Mouse (Mus musculus): ENCODE measurements at regions not wholly inside any gene's neighbourhood (a gene's known extent, or its start where the extent isn't known, plus 50 kb on each side); places are given as distances from the start of the nearest gene placed in this dataset.
A peak's percentile ranks its signal among the peaks of the same experiment; 100 is the strongest.

DNA sequence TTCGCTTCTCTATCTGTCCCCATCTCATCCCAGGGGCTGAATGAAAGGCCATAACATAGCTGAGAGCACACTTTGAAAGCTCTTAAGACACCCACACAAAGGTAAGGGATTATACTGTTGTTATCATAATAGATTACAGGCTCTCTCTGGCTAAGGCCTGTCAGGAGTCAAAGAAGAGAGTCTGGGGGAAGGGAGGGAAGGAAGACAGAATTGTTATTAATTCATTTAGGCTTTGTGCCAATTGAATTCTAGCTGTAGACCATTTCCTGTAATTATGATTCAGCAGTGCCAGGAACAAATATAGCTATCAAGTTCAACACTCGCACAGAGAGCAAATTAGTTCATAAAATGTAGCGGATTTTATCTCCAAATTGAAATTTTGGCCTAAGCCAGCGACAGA lies 369.3 kb upstream of the Gm10306 start:
- no peak for DNase-seq (ENCODE audit: low spot score)

DNA sequence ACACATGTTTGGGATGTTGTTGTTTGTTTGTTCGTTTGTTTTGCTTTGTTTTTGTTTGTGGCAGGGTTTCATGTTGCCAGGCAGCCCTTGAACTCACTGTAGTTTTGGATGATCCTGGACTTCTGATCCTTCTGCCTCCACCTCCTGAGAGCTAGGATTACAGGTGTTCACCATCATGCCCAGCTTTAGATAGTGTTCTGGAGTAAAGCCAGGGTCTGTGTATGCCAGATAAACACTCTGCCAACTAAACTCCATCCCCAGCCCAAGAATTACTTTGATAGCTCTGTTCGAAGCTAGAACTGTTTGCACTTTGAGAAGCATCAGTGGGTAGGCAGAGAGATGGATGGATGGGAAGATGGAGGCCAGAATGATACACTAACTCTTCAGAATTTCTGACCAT lies 368.0 kb upstream of the Gm10306 start:
- DNase-seq (ENCODE audit: low spot score), result no peak

DNA sequence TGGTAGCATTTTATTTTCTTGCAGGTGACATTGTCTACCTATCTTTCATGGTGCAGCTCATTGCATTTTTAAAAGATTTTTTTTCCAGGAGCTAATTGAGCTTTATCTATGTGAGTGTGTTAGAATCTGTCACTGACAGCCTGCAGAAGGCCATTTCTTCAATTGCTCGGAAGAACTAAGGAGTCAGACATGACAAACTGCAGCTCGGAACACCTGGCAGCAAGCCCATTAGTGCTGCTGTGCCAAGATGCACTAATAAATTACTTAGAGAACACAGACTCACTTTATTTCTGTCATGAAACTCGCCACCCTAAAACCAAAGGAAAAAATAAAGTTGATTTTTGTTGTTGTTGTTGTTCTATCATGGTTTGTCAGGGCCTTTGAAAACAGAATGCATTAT lies 367.5 kb upstream of the Gm10306 start:
- DNase-seq (ENCODE audit: low spot score), result peak; percentile 64

DNA sequence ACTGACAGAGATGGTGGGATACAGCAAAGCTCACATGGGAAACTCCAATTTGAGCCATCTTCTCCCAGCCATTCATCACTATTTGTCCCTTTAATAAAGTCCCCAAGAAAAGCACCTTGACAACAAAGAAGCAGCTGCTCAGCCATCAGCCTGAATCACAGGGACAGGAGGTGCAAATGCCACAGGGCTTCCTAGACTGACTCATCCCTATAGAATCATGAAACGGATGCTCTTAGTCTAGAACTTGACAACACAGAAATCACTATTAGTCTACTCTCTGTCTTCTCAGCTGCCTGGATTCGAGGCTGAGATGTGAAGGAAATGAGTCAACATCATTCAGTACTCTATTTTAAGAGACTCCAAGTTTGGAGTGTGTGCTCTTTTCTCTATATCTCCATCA lies 365.4 kb upstream of the Gm10306 start:
- DNase-seq (ENCODE audit: low spot score), result no peak

DNA sequence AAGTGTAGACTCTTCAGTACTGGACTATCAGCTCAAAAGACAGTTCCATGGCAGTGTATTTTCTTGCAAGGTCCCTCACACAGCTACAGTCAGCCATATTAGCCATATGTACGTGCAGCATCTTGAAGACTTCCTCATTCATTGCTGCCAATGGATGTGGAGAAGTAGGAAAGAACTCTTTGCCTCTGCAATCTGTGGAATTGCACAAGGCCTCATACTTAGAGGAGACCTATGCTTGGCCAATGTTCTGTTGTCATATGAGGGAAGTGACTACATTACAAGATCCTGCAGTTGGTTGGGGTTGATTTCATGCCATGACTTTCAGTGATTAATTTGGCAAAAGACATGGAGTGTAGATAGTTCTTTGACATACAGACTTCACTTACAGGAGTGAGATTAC lies 340.1 kb upstream of the Gm10306 start:
- DNase-seq (ENCODE audit: low spot score), result no peak

DNA sequence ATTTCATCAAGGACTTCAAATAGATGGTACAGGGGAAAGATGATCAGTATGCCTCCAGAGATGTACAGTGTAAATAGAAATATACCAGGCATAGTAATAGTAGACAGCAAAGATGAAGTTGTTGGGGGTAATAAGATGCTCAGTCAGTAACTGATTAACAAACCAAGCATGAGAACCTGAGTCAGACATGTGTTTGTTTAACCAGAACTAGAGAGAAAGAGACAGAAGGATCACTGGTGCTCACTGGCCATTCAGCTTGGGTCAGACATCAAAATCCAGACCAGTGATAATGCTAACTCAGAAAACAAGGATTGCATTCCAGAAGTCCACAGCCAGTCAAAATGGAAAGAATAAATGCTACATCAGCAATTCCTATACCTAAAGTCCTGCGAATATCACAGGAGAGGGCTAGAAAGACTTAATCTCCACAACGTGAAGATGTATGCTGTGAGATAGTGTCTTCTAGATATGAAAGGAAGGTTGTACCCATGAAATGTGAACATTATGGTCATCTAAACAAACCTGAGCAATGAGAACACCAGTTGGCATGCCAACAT lies 320.6 kb upstream of the Gm10306 start:
- no peak for DNase-seq (ENCODE audit: low spot score)

DNA sequence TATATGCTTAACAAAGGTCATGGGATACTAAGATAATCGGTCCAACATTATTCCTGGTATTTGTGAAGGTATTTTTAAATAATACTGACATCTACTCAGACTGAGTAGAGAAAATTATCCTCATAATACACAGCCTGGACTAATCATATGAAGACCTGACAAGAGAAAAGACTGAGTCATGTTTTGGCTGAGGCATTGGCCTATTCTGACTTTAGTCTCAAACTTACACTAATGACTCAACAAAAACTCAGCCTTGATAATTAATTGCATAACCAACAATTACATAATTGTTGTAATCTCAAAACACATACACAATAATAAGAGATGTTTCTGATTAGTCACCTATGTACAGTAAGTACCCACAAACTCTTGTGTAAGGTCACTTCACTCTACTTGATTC lies 300.3 kb upstream of the Gm10306 start:
- no peak for DNase-seq (ENCODE audit: low spot score)

DNA sequence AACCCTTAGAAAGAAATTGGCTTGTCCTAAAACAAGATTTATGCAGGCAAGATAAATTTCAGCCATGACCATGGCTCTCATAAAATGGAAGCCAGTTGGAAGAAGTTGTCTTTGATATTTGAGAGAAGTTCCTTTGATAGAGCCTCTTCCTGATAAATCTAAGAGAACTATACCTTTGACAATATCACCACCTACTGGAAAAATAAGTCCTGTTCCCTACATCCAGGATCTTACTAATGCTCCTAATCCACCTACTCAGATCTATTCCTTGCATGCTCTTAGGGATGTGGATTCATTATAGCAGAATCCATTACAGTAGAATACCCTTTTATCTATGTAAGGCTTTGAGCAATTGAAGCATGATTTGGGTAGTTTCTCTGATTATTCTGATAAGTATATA lies 295.2 kb upstream of the Gm10306 start:
- no peak for DNase-seq (ENCODE audit: low spot score)

DNA sequence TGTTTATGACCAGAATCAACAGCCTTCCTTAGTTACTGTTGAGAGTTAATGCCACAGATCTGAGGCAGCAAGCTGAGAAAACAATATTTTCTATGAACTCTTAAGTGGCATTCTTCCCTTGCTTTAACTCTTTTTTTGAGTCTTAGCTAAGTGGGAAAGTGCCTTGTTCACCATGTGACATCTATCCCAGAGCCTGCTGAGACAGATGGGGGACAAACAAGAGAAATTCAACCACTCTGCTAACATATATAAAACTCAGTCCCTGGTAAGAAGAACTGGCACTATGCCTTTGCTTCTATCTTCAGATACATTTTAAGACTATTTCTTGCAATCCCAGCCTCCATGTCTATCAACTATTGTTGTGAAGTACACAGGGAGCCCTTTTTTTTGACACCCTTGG lies 274.6 kb upstream of the Gm10306 start:
- DNase-seq (ENCODE audit: low spot score), result no peak

DNA sequence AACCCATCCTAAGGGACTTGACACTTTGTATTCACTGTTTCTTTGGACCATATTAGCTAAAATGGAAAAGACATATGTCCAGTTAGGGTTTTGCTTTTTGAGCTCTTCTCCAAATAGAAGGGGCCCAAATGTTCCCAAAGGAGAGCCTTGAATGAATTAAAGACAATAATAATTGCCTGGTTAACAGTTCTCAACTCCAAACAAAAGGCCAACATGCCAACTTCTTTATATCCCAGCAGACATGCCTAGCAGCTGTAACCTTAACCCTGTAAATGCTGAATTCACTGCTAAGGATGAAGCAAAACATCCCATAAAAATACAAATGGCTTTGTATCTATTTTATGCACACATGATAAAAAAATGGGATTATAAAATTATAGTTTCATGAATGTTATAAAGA lies 264.2 kb upstream of the Gm10306 start:
- no peak for DNase-seq (ENCODE audit: low spot score)

DNA sequence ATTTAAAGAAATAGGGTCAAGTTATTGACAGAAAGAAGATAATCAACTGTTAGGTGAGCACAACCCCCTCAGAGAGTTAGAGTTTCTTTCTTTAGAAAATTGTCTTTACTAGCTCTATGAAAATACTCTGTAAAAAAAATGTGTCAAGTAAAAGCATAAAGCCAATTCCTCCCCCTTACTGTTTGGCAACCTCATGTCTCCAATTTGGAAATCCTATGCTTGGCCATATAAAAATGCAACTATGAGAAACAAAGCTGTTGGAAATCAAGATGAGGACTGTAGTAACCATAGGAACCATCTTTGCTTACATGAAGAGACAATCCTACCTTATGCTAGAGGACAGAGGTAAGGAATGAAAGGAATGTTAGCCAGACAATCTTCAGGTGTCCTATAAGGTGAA lies 239.0 kb upstream of the Gm10306 start:
- no peak for DNase-seq (ENCODE audit: low spot score)

DNA sequence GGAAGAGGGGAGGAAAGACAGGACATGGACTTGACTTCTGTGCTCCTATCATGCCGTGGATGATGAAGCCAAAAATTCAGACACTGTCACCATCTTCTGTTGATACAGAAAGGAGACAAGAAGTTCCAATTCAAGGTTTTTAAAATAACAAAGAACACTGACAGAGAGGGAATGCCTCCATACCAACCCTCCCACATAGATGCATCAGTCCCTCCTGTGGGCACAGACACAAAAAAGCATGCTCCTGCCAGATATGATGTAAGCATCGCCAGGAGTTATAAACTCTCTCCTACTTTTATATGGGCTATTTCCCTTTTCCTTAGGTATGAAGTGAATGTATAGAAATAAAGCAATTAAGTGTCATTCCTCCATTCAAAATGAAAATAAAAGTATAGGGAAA lies 229.6 kb upstream of the Gm10306 start:
- no peak for DNase-seq (ENCODE audit: low spot score)

DNA sequence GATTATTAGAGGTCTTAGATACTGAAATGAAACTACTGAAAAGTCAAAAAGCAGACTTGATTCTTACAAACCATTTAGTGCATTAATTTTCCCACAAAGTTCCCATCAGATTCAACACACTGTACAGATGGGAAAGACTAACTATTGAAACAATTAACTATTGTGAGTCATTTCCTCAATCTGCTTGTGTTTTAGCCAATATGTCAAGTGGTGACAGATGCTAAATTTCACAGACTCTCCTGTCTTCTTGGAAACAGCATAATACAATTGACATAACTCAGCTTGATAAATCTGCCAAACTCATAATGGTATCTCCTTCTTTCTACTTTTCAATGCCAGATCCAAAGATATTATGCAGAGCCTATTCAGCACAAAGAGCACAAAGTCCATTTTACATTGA lies 213.0 kb upstream of the Gm10306 start:
- no peak for DNase-seq (ENCODE audit: low spot score)

DNA sequence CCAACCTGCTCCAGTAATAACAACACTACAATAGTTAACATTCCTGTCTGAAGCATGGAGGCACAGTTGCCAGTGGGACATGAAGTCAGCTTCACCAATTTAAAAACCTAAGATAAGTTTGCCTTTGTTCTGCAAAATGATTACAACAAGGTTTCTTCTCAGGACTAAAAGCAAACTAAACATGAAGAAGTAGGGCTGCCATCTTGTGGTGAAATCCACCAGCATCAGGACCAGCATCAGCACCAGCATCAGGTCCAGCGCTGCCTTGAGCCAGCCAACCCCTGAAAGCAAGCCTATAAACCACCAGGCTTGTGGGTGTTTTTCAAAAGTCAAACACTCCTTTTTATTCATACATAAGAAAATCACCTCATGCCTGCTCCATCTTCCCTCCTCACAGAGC lies 207.1 kb upstream of the Gm10306 start:
- DNase-seq (ENCODE audit: low spot score), result no peak

DNA sequence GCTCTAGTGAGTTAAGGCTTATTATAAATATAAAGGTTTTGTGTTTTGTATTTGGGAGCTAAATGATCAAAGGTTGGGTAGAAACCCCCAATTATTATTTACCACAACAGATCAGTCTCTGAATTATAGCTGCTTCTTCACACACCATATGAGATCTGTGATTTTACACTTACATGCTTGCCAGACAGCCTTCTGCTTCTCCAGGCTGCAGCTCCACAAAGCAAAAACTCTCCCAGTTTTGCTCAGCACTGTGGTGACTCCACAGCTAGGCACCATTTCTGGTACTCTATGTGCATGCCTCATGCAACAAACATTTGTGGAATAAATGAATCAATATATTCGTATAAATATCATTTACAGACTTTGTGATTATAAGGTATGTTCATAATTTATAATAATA lies 199.4 kb upstream of the Gm10306 start:
- DNase-seq (ENCODE audit: low spot score), result no peak

DNA sequence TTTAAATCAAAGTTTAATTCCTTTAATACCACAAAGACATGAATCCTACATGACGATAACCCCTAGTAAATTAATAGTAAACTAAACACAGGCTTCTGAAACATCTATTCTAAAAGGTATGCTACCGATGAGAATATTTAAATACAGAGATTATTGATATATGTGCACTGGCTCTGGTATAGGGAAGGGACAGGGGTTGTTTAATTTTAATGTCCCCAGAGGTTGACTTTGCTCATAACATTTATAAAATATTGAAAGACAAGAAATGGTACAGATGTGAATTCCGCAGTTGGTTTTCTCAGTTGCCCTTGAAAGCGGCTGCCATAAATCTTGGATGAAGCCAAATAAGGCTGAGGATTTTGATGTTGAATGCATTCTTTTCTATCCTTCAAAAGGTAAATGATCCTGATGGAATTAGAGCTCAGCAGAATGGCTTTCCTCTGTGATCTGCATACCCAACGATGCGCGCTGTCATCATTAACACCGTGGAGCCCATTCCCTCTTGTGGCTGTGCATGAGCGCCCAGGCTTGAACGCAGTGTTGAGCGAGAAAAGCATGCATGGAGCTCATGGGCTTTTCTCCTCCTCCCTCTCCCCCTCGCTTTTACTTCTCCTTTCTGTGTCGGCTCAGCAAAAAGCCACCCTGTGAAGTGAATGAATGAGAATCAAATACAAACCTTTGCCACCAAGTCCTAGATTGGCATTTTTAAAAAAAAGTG lies 195.4 kb upstream of the Gm10306 start:
- no peak for DNase-seq (ENCODE audit: low spot score)

DNA sequence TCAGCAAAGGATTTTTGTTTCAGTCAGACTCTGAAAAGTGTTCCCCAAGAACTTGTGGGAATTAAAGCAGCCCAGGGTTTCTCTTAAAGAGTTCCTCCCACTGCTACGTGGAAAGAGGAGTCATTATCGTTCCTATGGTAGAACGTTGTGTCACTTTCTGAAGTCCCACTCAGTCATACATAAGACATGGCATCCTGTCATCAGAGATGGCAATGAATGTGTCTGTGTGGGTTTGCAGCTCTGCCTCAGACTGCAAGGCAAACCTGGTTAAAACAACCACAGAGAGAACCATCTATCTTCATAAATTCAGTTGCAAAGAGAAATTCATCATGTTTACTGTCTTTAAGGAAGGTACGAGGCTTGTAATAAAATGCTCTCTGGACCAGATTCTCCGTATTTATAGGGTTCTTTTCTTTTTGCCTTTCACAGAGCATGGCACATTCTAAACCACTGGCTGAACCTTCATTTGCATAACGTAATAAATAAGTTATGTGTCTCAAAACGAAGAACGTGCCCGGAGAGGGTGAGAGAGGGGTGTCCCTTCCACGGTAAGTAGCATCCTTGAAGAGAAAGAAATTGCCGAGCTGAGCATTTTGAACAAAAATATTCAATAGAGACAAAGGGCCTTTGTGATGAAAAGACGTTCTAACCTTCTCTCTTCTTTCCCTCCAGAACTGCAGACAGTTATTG lies 194.7 kb upstream of the Gm10306 start:
- DNase-seq (ENCODE audit: low spot score), result no peak

DNA sequence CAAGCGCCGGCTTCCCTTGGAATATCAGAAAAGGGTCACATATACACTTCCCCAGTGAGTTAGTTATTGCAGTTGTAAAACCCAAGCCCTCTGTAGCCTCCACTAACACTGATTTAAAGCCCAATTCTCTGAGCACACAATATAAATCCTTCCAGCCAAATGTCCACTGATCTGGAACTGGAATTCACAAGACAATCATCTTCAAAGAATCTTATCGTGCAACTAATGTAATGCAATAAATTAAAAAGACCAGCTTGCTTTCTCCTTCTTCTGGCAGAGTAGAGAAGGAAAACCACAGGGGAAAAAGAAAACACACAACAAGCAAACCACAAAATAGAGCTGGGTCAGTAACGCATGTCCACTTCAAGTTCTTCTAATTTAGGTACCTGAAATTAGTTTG lies 191.0 kb upstream of the Gm10306 start:
- no peak for DNase-seq (ENCODE audit: low spot score)

DNA sequence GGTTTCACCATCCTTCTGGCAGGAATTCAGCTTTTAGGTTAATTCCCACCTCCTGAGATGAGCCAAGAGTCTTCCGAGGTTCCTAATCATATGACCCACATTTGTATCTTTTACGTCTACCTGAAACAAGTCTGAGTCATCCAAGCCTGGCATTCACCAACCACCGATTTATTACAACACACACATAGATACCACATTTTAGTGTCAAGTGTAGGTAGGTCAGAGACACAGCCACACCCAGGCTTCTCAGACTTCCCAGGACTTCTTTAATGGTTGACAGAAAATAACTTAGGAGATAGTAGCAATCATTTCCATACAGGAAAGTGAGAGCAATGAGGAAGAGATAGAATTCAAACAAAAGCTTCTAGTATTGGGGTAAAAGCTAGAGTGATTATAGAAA lies 189.2 kb upstream of the Gm10306 start:
- DNase-seq (ENCODE audit: low spot score), result no peak

DNA sequence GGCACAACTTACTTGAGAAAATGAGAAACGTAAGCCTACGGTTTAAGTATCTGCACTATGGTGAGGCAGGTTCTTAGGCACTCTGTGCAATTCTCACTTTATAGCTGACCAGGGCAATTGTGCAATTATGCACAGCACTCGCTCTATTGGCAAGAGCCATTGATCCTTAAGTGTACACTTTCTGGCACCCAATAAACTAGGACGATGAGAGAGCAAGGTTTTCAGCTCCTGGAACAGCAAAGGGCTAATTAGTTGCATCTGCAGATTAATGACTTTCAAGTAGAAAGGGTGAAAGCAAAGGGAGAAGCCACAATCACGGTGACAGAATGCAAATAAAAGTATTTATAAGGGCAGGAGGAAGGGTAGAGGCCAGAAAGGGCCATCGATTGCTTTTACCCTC lies 185.4 kb upstream of the Gm10306 start:
- no peak for DNase-seq (ENCODE audit: low spot score)

DNA sequence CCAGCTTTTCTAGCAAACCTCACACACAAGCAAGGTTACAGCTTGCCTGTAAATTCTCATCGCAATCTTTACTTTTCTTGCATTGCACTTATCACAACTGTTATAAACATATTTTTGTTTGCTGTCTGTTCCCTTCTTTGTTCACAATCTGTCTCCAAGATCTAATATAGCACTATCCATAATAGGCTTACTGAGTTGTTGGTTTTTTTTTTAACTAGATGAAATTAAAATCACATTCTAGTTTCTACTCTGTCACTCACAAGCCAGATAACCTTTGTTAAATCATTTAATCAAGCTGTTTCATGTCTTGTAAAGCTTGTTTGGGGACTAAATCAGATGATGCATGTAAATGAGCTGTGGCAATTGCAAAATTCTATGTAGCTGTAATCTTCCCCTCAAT lies 180.1 kb upstream of the Gm10306 start:
- no peak for DNase-seq (ENCODE audit: low spot score)

DNA sequence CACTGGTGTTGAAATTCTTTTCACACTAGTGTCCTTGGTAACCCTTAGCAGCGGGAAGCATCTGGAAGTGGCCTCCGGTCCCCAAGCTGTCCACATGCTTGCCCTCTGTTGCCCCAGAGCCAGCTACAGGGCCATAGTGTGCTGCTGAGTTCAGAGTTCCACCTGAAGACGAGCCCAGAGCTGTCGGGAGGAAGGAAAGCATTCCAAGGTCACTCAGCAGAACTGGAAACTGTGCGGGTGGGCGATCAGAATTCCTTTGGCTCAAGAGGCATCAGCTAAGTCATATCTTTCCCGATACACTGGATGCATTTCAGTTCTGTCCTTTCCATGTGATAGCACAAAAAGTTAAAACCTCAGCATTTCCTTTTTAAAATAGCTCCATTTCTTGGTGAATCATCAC lies 170.6 kb upstream of the Gm10306 start:
- DNase-seq (ENCODE audit: low spot score), result no peak

DNA sequence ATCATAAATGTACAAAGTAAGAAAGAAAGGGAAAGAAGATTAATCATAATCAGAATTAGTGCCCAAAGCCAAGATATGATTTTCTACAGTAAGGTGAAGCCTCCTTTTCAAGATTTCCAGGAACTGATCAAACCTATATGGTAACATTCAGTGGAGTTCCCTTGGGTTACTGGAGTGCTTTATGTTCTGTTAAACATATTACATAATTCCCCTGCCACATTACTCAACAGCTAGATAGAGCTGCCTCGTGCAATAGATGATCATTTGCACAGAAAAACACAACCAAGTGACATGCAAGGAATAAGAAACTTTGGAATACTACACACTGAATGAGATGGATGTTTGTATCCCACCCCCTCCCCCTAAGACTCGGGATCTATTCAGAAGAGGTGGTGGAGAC lies 168.0 kb upstream of the Gm10306 start:
- no peak for DNase-seq (ENCODE audit: low spot score)

DNA sequence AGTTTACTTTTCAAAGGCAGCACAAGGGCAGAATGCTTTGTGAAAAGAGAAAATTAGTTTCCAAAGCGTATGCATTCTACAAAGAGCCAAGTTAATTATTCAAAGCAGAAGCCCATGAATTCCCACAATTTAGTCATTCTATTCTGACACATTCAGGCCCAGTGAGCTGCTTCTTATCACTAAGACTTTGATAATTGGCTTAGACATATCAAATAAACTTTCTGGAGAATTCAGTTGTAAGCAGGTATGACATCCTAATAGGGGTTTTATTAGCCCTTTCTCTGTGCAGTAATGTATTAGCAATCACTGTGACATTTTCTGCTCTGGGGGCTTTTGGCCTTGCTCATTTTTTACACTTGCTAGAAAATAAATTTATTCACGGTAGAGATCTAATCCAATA lies 161.9 kb upstream of the Gm10306 start:
- DNase-seq (ENCODE audit: low spot score), result no peak

All from urinary bladder, postnatal 14 days (tissue).